Mouse (Mus musculus): ENCODE results near the gene Atp7a. TPM values are rescaled to one million over a fixed set of nuclear protein-coding genes. Genes with fewer than 3 reads are reported as not detected.
A peak's percentile ranks its signal among the peaks of the same experiment; 100 is the strongest.
"Not testable (repeated sequence)": the region's sequence is repeated elsewhere in the genome, so short reads cannot be mapped to it uniquely, and the experiment has no call there.

Gene Atp7a
- total RNA-seq, 2 experiments from 2014 or later, result 5.9 to 7.5 TPM

DNA sequence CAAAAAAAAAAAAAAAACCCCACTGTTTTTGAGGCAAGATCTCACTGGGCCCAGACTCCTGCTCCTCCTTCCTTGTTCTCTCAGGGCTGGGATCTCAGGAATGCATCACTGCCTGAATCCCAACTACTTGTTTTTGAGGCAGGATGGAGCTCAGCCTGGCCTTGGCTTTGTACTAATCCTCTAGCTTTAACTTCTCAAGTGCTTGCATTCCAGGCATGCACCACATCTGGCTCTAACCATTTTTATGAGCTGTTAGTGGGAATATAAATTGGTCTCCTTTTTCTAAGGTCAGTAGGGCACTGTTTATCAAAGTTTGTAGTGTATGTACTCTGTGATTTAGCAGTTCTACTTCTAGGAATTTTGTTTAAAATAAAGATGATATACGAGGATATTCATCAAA, 21.1 kb downstream of the Atp7a start:
- no peak for DNase-seq
- intact Hi-C loops (cut with DNase I), result no loop called here

DNA sequence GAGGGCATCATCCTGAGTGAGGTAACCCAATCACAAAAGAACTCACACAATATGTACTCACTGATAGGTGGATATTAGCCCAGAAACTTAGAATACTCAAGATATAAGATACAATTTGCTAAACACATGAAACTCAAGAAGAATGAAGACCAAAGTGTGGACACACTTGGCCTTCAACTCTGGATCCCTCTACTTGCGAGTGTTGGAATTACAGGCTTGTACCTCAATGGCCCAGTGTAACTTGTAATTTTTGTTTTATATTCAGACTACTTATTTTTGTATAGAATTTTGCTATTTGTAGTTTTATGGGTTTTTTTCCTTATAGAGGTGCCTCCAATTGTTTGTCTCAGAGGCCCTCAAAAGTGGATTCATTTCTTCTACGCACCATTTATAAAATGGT, 50.8 kb downstream of the Atp7a start:
- DNase-seq; intact Hi-C loops (cut with DNase I): not testable (repeated sequence)

DNA sequence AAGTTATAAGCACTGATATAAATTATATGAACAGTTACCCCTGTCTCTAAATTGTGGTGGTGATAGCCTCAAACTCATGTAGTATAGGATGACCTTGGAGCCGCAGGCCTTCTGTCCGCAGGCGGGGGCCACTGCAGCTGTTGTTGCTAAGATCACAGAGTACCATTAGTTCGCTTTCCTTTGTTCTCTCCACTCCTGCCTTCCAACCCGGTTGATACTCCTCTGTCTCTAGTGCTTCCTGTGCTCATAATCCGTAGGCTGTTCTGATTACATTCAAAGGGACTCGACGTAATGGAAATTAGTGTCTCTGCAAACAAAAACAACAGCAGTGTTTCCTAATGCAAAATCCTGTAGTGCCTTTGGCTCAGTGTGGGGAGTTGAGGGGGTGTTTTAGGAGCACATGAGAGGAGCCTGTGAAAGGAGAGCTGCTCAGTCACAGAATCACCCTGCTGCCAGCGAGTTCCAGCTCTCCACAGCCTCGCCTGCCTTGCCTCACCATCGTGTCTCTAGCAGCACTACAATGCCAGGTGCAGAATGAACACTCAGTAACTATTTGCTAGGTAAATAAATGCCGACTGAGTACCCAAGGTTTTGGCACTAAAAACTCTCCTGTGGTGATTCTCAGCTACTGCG, 53.9 kb downstream of the Atp7a start:
- intact Hi-C loops (cut with DNase I), result no loop called here
- no peak for DNase-seq

DNA sequence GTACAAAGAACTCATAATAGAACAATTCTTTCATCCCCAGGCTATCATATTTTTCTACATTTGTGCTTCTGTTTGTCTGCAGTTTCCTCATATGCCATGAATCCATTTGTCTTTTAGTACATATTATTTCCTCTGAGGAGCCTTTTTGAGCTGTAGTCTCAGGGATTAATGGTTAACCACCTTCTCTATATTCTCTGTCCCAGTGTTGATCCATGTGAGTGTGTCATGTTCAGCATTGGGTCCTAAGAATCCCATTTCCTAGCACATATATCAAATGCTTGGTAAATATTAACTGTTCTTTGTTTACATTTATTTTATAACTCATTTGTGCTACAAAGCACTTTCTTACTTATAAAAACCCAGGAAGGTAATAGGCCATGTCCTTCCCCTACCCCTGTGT, 55.4 kb downstream of the Atp7a start:
- DNase-seq, result no peak
- intact Hi-C loops (cut with DNase I), result no loop called here

DNA sequence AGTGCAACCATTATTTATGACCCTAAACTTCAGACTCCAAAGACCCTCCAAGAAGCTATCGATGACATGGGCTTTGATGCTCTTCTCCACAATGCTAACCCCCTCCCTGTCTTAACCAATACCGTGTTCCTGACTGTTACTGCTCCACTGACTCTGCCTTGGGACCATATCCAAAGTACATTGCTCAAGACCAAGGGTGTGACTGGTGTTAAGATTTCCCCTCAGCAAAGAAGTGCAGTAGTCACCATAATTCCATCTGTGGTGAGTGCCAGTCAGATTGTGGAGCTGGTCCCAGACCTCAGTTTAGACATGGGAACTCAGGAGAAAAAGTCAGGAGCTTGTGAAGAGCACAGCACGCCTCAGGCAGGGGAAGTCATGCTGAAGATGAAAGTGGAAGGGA, 58.1 kb downstream of the Atp7a start:
- intact Hi-C loops (cut with DNase I), result no loop called here
- DNase-seq, result no peak

DNA sequence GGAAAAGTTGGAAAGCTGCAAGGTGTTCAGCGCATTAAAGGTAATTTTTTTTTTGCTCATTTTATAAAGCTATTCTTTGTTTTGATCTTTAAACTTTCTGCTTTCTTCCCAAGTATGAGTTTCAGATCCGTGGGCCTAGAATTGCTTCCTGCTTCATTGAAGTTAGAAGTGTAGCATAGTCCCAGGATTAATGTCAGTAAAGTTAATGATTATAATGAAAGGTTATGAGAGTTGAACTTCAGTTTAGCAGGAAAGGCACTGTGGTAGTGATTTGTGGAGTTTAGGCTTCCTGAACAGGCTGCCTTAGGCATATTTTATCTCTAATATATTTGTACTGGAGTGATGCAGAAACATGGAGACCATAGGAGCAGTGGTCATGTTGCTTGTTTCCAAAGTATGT, 58.5 kb downstream of the Atp7a start:
- no peak for DNase-seq
- intact Hi-C loops (cut with DNase I), result no loop called here

DNA sequence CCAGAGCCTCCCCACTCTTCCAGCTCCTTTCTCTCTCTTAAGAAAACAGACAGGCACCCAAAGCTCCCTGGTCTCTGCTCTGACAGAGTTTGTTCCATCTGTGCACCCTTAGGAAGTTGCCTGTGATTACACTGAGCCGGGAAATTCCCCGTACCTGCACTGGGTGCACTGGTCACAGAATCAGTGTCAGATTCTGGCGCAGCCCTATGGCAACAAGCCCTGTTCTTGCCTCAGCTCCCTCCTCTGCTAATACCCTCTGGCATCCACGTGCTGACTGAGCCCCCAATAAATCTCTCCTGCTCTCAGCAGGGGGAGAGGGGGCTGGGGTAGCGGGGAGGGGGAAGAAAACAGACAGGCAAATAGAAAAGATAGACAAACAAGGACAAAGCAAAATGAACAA, 65.9 kb downstream of the Atp7a start:
- intact Hi-C loops (cut with DNase I), result no loop called here
- no peak for DNase-seq

DNA sequence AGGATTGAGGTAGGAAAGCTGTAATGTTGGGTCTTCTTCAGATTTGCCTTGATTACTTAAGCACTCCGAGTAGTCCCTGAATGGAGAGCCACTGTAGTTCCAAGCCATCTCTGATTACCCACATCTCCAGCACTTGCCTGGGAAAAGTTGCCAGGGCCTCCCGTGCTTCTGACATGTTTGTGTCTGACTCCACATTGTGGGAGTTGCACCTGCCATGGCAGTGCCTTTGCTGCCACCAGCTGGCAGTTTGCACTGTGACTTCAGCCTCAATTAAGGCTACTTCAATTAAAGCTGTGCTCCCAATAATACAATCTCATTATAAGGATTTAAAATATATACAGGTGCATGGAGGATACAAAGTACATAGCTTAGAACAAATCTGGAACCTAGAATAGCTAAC, 78.4 kb downstream of the Atp7a start:
- DNase-seq, result peak; percentile 20 to 22
- intact Hi-C loops (cut with DNase I), result no loop called here

DNA sequence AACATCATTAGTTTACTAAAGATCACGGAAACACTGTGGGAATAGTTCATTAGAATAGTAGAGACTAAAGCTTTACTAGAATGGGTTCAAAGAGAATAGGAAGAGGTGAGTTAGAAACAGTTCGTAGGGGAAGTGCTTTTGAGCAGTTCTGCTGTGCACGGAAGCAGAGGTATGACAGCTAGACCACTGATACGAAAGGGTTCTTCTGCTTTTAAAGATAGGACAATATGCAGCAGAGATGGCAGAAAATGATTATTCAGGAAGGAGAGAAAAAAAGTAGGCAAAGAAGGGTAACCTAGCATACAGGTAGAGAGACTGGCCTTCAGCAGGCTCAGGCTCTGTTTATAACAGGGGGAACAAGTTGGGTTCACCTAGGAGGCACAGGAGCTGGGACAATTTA, 86.8 kb downstream of the Atp7a start:
- intact Hi-C loops (cut with DNase I), result no loop called here
- no peak for DNase-seq

DNA sequence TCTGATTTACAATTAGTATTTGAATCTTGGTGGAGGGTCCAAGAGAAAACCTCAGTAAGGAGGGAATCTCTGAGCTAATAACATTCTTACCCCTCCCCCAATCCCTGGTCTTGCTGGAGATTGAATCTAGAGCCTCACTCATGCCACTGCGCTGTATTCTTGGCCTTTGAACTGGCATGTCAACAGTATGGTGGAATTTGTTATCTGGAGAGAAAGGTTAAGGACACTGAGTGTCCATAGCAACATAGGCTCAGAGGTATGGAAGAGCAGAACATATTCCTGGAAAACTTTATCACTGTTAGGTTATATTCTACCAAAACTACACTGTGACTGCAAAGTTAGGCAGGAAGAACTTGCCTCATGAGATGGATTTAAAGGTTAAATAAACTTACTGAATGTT, 87.6 kb downstream of the Atp7a start:
- DNase-seq, result no peak
- intact Hi-C loops (cut with DNase I), result no loop called here

DNA sequence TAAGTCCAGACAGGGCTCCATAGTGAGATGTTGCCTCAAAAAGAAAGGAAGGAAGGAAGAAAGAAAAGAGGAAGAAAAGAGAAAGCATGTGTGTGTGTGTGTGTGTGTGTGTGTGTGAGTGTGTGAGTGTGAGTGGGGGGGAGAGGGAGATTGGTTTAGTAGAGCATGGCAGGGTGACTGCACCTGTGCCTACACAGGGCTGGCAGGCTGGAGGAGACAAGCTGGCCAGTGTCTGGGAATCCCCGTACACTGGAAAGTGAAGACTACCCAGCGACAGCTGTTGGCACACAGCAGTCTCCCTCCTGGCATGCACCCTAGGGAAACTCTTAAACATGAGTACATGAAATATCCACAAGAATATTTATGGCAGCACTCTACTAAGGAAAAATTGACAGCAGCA, 95.7 kb downstream of the Atp7a start:
- DNase-seq, result no peak
- intact Hi-C loops (cut with DNase I), result loop anchor here (10.0 kb wide), 1 partner anchor 52 kb away; no protein-coding TSS in a partner anchor

DNA sequence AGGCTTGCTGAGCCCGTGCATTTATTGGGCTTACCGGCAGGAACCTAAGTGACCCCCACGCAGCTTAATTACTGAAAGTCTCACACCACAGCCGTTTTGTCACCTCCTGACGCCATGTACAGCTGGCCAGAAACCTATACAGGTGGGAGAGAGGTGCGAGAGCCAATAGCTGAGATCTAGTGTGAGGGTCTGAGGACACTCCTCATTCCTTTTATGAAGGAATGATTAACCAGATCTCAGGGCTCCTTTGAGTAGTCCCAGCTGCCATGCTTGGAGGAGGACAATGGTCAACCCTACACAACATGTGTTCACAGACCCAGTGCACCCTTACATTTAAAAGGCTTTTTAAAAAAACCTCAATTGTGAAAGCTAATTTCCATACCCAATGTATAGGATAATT, 101.2 kb downstream of the Atp7a start:
- intact Hi-C loops (cut with DNase I), result loop anchor here (10.0 kb wide), 1 partner anchor 47 kb away; no protein-coding TSS in a partner anchor
- DNase-seq, result no peak

DNA sequence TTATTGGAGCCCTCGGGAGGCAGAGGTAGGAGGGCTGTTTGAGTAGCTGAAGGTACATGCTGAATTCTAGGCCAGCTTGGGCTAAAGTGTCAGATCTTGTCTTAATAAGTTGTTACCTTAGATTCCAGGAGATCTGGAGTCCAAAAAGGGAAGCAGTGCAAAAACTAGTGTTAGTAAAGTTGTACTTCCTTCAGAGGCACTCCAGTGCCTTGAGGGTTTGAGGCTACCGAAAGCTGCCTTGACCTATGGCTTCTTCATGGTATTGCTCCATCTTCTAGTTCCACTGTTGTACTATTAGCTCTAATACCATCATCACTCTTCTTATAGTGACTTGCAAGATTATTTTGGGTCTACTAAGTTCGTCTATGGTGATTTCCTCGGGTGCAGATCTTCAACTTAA, 102.8 kb downstream of the Atp7a start:
- intact Hi-C loops (cut with DNase I), result loop anchor here (10.0 kb wide), 1 partner anchor 45 kb away; no protein-coding TSS in a partner anchor
- no peak for DNase-seq

DNA sequence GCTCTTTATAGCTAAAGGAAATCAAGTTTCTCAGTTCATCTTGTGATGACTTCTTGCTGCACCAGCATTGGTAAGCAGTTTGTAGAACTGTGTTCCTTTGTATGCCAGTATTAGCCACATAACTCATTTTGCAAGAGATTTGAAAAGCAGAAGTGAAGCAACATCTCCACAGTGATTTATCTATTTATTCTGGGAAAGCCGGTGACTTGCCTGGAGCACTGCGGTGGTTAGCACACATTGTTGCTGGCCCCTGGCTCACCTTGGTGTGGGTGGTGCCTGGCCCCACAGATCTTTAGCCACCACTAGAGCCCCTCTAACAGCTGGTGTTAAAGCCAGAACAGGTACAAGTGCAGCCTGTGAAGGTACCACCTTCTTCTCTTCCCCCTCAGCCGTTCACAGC, 107.8 kb downstream of the Atp7a start:
- DNase-seq, result no peak
- intact Hi-C loops (cut with DNase I), result no loop called here

DNA sequence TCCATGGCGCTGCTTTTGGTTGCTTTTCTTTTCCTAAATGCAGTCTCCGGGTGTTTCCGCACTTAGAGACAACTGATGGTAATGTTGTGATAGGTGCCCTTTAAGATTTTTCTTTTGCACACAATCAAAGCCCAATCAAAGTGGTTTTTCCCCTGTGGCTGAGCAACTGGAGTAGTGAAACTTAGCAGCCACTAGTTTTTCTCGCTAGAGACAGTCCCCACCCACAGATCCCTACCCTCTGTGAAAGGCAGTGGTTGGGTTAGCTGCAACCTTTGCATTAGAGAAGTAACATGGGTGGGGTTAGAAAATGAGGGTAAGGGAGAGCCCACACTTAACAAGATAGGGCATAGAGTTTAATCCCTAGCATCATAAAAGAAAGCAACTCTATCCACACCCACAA, 108.4 kb downstream of the Atp7a start:
- intact Hi-C loops (cut with DNase I), result no loop called here
- no peak for DNase-seq

DNA sequence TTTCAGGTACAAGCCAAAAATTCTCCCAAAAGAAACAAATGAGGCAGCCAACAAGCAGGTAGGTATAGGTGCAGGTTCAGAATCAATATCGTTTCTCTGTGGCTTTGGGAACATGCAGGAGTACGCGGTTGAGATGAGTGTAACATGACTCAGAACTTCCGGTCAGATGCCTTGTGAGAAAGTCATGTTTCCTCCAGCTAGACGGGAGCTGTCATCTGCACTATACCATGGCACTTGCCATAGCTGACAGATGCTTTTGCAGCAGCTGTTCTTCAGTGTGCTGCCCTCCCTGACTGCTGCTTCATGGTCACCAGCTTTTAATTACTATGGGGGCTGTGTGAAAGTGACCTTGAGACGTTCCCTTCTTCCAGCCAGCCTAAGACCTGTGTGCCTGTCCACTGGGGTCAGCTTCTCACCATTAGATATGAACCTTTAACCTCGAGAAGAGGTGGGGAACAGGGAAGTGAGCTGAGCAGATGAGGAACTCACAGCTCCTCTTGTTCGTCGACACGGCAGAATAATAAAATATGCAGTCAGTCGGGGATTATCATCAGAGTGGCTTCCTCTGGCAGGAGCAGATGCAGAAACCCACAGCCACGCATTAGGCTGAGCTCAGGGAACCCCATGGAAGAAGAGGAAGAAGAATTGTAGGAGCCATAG, 109.0 kb downstream of the Atp7a start:
- intact Hi-C loops (cut with DNase I), result no loop called here
- no peak for DNase-seq

DNA sequence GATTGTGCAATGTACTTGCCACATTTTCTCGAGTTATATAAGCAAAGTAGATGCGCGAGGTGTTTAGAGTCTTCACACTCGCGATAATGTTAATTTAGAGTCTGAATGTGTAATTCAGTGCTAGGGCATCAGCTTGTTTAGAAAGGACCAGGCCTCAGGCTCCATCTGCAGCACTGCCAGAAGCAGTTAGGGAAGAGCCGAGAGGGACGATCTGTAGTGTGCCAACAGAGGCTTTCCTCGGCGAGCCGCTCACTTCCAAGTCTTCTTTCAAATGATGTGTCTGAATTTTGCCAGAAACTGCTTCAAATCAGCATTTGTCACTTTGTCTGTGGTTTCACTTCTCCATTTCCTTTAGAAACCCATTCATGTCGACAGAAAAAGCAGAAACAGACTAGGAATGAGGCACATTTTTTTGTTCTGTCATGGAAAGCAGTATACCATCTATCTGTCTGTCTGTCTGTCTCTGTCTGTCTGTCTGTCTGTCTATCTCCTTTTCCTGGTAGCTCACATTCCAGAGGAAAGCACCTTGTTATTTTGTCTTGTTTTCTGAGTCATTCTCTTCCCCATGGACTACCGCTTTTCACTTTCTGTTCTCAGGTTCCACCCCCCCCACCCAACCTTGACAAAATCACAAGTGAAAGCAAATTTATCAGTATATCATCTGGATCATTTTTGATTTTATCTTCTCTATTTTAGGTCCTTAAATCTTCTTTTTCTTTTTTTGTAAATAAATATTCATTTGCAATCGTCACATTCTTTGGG, 112.4 kb downstream of the Atp7a start:
- intact Hi-C loops (cut with DNase I), result no loop called here

DNA sequence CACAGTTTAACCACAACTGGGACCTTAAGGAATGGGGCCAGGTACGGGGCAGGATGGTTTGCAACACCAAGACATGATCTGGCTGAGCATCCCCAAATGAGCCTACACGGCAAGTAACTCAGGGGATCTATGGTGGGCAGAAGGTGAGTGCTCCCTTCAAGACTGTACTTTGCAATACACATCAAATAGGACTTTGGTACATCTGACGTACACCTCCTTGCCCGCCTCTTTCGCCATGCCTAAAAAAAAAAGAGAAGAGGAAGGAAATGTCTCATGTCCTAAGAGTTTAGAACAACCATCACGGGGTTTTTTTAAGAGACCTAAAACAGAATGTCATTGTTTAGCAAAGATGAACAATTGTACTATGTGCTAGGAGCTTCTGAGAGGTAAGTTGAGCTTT, 115.9 kb downstream of the Atp7a start, which contains the start of gene Tlr13:
Gene Tlr13 (plus strand): TSS at position 269 of the 400 bp plus-strand sequence.
- intact Hi-C loops (cut with DNase I), result no loop called here
- DNase-seq, result no peak

More for the DNA sequence above, 112.4 kb downstream of the Atp7a start:
- DNase-seq, result no peak

DNA sequence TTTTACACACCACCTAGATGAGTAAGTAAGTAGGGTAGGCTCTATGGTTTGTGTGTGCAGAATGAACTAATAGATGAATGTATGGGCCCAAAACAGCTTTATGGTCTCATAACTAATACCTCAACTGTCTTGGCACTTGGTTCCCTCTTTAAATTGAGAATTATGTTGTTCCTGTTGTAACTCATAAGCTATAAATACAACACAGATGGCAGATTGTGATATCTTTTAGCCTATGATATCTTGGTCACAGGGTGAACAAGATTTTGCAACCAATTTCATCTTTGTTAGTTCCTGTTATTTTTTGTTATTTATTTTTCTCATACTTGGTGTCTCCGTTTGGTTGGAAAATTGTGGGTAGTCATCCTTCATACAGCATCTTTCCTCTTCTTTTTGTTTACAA, 121.1 kb downstream of the Atp7a start:
- no peak for DNase-seq
- intact Hi-C loops (cut with DNase I), result no loop called here

DNA sequence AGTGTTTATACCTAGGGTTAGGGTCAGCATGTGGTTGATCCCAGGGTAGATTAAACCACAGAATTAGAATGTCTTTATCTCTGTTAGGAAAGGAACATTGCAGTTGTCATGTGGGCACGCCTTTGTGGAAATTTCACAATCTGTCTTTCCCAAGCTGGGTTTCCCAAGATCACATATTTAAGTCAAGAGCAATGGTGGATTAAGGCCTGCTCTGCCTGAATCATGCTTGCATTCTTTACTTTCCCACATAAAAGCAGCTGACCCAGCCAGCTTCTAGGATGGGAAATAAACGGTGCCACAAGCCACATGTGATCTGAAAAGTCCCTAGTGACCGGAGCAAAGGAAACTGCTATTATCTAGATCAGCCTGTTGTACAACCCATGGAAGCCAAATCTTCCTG, 122.4 kb downstream of the Atp7a start:
- DNase-seq, result no peak
- intact Hi-C loops (cut with DNase I), result no loop called here

DNA sequence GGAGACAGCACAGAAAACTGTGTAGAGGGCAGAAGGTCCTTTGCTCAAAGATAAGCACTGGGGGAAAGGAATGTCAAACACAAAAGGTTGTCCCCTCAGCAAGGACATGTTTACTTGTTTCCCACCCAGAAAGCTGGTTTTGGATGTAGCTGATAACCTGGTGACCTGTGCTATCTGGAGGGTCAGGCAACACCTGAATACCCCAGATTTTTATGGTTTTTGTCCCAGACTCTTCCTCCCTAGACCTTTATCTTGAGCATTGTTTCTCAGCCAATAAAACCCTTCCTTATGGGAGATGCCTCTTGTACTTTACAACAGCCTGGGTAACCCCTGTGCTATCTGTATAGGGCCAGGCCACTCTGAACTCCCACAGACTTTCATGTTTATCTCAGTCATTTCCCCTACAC, 127.1 kb downstream of the Atp7a start:
- intact Hi-C loops (cut with DNase I), result no loop called here
- DNase-seq, result no peak

DNA sequence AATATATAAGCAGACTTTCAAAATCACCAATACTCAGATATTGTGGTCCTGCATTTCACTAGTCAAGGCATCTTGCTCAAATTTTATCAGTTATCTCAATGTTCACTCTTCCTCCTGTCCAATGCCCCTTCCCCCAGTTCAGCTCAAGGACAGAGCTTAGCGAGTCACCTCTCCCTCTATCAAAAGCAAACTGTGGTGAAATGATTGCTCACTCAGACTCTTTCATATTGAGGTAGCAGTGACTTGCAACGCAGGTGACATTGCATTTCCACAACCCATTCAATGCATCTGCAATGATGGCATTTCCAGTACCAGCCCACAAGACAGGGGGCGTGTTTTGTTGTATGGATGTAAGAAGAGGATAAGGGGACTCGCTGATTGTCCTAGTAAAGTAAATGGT, 128.8 kb downstream of the Atp7a start:
- intact Hi-C loops (cut with DNase I), result no loop called here
- no peak for DNase-seq

Data from gastrocnemius, postnatal 36 days (tissue).